Mouse (Mus musculus) layer of hippocampus, postnatal 14 days (tissue): ENCODE data around the gene Dcps. TPM values are rescaled to one million over a fixed set of nuclear protein-coding genes. Genes with fewer than 3 reads are reported as not detected.
A peak's percentile ranks its signal among the peaks of the same experiment; 100 is the strongest.
"Not testable (repeated sequence)": the region's sequence is repeated elsewhere in the genome, so short reads cannot be mapped to it uniquely, and the experiment has no call there.

ENCODE experiments used
- DNase-seq, 2 experiments: peaks; one replicate each; pipeline ENCODE4 v3.0.0; 2021 to 2022; ENCODE audit warnings: low spot score in 2 of 2, mixed read lengths in 1 of 2
- total RNA-seq, 2 experiments: library from RNA; stranded (reverse); gene quantifications; 2 replicates each; pipeline ENCODE4 v1.2.3; 2021

Gene Dcps
- total RNA-seq, 2 experiments from 2014 or later = 17.5 to 18.5 TPM

DNA sequence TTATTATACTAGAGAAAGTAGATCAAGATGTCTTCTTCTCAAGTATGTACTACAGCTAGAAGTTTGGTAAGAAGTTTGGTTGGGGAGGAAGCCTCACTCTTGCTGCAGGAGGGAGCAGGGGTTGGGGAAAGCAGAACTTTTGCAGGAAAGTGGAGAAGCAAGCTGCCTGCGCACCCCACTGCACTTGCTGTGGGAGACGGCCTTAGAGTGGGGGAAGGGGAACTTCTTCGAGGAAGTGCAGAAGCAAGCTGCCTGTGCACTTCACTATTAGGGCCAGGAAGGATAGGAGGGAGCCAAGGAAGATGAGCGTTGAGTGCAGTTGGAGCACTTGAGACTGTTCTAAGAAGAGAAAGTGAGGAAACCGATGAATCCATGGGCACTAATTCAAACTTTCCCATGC lies 7.5 kb upstream of the Dcps start:
- DNase-seq = no peak

DNA sequence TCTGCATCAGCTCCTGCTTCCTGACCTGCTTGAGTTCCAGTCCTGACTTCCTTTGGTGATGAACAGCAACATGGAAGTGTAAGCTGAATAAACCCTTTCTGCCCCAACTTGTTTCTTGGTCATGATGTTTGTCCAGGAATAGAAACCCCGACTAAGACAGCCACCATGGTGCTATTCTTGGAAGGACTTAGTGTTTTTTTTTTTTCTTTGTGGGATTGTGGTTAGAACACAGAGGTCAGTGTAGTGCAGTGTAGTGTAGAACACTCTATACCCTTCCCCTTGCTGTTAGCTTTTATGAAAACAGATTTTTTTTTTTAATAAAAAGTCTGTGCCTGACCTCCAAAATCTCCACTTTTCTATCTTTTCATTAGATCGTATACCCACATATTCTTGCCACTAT lies 7.0 kb upstream of the Dcps start:
- DNase-seq = no peak

DNA sequence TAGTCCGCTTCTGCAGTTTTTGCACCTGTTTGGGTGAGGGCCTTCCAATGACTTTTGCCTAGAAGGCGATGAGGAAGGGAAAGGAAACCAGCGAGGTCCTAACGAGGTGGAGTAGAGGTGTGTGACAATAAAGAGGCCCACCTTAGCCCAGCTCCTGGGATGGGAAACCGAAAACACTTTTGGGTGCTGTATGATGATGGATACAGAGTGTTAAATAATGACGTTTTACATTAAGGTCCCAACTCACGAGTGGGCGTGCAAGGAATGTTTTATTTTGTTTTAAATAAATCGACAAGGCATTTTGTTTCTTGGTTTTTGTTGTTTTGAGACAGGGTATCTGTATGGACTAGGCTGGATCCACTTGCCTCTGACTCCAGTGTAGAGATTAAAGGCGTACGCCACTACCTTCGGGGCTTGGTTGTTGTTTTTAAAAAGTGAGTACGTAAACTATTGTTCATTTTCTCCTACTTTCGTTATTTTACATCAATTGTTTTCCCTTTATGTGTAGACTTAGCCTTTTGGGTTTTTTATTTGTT lies 331 bp upstream of the Dcps start:
- no peak for DNase-seq

DNA sequence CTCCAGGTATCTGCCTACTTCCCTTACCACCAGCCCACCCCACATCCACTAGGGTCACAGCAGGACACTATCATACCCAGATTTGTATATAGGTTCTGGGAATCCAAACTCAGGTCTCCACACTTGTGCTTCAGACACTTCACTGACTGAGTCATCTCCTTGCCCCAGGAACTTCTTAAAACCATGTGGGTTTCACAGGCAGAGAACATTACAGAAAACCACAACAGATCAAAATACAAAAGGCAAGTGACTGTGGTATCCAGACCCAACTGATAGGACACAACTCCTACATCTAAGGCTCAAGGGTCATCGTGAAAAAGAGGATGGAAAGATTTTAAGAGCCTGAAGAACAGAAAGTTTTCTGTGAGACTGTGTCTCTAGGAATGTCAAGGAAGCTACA lies 2.5 kb downstream of the Dcps start:
- no peak for DNase-seq

DNA sequence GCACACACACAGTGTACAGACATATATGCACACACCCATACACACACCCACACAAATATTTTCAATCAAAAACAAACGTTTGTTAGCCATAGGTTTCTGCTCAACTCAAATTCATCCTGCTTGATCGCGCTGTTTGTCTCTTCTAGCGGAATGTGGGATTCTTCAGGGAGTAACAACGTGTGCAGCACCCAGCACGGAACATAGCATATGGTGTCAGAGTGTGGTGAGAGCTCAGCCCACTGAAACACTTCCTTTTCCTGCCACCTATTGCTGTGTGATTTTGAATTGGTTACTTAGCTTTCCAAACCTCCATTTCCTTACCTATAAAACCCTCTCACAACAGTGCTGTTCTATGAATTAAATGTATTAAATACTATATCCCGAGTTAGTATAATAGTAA lies 5.8 kb downstream of the Dcps start:
- DNase-seq = peak in 1 of 2 experiments; percentile 37

DNA sequence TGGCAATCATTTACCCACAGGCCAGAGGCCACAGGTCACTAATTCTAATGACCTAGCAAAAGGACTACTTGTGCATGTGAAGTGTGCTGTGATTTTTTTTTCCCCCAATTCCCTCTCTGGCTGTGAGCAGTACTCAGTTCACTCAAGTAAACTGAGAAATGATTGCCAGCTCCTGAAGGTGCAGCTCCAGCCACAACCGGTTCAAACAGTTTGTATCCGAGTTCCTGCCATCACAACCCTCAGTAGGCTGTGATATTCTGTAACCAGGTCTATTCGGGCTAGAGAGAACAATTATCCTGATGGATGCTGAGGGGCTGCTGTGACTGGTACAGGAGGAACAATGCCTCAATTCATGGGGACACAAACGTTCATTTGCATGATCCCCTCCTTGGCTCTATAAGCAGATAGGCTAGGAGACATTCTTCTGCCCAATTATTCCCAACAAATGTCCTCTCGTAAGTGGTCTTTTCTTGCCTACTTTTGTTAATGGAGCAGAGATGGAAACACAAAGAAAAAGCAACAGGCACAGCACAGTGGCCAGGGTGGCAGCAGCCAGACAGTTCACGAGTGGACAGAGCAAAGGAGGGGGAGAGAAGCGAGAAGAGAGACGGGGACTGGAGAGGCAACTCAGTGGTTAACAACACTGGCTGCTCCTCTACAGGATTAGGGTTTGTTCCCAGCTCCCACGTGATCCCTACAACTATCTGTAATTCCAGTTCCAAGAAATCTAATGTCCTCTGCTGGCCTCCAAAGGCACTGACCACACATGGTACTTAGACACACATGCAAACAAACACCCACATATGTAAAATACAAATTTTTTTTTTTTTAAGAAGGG lies 8.8 kb downstream of the Dcps start:
- no peak for DNase-seq

DNA sequence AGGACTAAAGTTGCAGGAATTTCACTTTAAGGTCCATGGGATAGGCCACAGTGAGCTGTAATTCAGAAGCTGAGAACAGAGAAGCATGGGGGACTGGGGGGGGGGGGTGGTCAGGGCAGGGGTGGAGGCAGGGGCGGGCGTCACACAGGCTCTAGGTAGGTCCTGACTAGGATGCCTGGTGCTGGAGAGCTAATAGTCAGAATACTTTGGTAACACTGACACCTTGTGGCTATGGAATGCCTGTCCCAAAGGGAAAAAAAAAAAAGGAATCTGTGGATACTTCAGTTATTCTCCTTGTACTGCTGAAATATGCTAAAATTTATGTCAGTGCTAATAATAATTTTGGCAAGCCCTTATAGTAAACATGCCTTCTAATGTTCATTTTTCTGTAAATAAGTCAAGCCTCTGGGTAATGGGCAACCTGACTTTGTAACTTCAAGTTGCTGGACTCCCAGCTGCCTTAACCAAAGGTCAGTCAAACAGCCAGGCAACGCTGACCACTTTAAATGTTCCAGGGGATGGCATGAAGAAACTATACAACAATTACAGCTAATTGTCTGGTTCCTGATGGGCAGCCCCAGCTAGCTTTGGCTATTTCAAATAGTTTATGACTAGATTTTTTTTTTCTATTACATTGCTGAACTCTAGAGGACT lies 9.6 kb downstream of the Dcps start:
- DNase-seq = peak in 1 of 2 experiments; percentile 58

DNA sequence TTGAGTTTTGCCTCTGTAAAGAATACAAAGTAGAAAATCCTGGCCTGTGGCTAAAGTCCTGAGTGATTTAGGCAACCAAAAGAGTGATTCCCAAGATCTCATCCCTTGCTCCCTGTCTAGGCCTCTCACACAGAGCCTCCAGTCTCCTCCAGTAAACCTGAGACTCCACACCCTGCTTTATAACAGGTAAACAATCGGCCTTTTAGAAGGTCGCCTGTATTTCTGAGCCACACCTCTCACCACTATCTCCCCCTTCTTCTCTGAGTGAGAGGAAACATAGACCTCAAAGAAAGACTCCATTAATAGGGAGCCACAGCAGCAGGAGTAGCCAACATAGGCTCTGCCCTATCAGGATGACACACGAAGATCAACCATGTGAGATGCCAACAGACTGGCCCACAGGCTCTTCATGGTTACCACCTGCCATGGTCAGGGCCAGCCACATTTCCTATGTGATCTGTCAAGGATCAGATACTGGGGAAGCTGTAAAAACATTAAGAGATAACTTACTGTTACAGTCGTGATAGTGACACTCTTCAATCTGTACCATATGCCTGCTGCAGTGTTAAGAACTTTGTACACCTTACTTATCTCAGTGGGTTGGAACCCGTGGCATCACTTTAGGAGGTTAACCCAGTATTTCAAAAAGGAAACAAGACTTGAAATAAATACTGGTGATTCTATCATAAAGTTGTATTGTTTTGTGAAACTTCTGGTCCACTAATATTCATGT lies 11.6 kb downstream of the Dcps start:
- no peak for DNase-seq

DNA sequence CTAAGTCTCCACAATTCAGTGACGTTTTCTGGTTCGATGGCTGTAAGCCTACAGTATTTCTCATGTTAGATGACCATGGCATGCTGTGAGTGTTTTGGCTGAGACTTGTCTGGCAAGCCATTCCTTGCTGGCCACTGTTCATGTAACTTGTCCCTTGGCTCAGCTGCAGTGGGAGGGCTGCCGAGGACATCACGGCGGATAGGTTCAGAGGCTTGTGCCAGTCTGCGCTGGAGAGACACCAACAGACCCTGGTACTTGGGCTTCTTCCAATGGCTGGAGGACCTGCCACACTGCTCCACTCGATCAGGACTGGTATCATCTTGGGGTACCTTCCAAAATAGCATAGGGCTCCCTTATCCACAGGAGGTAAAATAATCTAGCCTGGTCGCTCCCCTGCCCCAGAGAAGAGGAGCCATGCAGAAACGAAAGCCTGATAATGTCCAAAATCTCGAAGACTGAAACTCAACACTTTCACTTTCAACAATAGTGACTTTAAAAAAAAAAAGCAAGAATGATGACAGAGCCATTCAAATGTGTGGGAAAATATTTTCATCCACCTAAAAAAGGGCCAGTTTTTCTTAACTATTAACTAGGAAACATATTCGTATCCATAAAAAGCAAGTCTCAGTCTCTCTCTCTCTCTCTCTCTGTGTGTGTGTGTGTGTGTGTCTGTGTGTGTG lies 12.7 kb downstream of the Dcps start:
- peak; percentile 31 to 76 for DNase-seq

DNA sequence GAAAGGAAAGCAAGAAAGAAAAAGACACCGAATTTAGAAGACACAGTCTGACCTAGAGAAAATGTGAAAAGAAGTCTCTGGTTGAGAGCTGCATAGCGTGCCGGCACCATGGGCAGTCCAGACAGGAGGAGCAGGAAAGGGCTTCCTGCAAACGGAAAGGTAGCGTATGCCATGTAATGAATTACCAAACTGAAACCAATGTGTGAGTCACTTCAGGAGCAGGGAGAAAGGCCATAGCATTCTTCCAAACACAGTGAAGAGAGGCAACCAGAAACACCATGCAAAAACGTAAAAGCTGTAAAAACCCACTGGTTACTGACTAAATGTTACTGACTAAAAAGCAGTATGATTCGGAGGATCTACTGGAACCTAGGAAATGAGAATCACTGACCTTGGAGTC lies 14.1 kb downstream of the Dcps start:
- DNase-seq = no peak

DNA sequence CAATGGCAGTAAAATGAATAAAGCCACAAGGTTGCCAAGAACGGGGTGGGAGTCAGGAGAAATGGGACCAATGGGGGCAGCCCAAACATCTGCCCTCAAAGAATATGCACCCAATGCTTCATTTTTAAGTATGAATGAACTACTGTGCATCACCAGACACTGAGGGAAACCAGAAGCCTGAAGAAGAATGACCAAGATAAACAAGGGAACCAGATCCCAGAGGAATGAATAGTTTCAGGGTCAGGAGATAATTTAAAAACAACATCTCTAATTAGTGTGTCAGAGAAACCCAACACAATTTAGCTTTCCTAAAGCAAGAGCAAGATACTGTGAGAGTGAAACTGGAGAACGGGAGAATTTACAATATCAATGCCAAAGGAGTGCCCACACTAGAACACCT lies 15.2 kb downstream of the Dcps start:
- no peak for DNase-seq

DNA sequence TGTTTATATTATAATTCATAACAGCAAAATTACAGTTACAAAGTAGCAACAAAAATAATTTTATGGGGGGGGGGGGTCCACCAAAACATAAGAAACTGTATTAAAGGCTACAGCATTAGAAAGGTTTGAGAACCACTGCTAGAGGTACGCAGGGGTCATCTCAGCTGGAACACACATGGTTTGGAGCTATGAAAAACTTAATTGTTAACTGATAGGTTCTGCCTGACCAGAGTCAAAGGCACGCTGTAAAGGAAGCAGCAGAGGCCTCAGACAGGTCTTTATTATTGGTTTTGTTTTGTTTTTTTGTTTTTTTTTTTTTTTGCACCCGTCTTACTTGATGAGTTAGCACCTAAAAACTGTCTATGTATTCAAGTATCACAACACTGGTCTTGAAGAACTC lies 17.4 kb downstream of the Dcps start:
- no peak for DNase-seq

DNA sequence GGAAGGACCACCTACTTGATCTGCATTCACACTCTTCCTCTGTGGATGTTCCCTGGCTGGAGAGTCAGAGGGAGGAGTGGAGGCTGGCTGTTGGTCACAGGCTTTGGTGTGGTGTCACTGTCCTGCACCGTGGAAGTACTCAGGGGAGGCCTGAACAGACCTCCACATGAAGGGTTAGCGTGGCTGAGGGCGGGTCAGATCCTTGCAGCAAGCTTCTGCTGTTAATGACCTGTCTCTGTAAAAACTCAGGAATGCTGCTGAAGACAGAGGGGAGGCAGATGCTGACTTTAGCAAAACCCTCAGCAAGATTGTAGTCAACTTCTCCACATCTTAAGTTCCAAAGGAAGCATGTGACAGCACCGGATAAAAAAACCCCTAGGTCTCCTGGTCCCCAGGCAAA lies 19.0 kb downstream of the Dcps start:
- no peak for DNase-seq

DNA sequence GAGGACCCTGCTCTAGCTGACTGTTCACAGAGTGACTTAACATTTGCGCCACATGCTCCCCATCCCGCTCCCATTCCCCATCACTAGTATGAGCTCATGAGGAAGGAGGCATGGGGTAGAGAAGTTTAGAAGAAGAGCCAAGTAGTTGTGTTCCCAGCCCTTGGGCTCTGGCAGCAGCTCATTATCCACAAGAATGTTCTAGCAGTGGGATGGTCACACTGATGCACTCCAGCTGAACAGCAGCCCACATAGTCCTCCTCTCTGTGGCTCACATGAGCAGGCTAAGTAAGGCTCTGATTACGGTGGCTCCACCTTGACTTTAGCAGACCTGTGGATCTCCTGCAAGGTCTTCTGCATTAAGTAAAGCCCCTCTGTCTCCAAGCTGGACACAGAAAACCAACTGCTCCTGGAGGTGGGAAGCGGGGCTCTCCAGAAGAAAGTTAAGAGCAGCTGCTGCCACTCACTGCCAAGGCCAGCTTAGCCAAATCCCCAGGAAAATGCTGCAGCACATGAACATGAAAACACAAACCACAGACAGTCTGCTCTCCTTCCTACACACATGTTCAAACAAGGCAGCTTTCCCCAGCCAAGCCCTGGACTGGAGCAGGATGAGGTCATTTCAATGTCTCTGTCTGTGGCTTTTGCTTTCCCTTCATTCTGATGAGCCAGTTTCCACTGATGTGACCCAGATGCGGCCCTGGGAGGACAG lies 19.7 kb downstream of the Dcps start:
- DNase-seq = peak; percentile 30 to 35

DNA sequence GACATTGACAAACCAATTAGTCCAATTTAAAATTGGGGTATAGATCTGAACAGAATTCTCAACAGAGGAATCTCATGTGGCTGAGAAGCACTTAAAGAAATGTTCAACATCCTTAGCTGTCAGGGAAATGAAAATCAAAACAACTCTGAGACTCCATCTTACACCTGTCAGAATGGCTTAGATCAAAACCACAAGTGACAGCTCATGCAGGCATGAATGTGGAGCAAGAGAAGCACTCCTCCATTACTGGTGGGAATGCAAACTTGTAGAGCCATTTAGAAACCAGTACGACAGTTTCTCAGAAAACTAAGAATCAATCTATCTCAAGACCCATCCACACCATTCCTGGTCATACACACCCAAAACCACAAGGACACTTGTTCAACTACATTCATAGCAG lies 22.9 kb downstream of the Dcps start:
- no peak for DNase-seq

DNA sequence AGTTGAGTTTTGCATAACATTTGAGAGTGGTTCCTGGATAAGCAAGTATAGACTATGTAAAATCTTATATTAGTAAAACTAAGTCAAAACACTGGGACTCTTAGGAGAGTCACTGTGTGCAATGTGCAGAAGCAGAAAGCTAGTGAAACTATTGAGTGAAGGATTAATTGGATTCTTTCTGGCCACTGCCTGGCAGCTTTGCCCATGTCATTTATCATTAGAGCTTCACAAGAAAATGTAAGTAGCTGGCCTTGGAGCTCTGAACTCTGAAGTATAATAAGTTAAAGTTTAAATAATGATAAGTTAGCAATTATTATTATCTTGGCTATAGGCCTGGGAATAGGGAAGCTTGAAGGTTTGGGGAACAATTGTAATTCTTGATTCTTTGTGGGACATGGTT lies 27.0 kb downstream of the Dcps start:
- not testable (repeated sequence) for DNase-seq

DNA sequence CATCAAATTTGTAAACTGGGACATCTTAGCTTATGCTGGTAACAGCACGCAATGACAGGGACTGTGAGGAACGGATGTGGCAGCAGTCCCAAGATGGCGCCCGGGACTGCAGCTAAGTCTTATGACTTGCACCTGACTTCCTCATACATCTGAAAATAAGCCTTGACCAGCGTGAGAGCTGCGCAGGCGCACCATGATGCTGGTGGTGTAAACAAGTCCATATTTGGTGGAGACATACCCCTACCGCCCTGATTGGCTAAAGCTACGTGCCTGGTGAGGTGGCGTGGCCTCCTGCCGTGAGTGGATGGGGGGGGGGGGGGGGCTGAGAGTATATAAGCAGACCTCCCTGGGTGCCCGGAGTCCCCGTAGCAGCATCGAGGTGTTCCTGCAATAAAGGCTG lies 28.6 kb downstream of the Dcps start:
- not testable (repeated sequence) for DNase-seq

DNA sequence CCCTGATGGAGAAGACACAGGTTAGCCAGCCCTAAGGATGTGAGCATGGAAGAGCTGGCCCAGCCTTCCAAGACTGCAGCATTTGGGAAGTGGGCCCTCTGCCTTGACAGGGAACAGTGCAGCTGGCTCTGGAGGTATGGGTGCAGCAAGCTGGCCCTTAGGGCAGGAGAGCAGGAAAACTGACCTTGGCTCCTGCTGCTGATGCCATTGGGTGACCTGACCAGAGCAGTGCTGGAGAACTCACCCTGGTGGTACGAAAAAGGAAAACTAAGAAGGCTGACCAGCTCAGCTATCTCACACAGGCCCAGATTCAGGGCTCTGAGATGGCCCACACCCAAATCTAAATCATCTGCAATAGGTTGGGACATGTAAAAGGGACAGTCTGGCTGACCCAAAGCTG lies 30.0 kb downstream of the Dcps start:
- no peak for DNase-seq

DNA sequence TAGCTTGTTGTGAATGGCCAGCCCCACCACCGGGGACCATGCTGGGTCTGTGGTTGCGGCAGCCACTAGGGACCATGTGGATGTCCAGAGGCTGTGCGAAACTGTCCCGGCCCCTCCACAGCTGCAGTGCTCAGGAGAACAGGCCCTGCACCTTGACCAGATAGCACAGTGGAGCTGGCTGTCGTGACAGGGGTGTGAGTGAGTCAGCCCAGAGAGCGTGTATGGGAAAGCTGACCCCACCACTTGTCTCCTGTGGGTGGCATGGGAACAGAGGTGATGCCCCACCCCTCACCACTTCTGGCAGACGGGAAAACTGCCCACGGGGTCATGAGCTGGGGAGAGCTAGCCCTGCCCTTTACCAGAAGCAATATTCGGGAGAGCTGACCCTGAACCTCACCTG lies 30.7 kb downstream of the Dcps start:
- DNase-seq = no peak

DNA sequence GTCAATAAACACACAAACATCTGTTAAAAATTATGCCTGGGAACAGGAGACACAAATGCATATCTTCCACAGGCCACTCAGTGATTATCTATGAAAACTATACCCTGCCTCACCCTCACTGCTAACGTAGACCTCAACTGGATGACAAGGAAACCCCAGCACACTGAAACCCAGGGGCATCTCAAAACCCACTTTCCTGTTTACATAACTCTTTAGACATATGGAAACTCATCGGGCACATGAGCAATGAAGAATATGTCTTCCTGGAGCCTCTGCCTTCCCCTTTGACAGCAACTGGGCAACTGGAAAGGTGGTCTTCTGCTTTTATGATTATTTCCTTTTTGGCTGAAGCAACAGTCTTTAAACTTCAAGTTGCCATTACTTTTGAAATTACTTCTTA lies 33.6 kb downstream of the Dcps start:
- no peak for DNase-seq
